8 mouse cellular contexts compared by ENCODE assay signal in genomic region chr4:132510352-132510798, GRCm38 (mm10). TPM values are rescaled to one million over a fixed set of nuclear protein-coding genes. Genes with fewer than 3 reads are reported as not detected.
DNase-seq lines count a peak whose midpoint lies in the region; ATAC-seq and TF ChIP-seq lines count a peak whose summit lies in the region.

Sesn2 (minus strand) TSS chr4:132510501.

- 0% methylated on average over 30 of the region's 32 CpGs for WGBS in hindbrain, postnatal 0 days

- H3K9ac ChIP-seq in hindbrain, postnatal 0 days (replicated peaks; ENCODE audit: low read length): peak within 1 kb of the TSS; percentile 70

- peak within 1 kb of the TSS; percentile 77 for H3K4me2 ChIP-seq in hindbrain, postnatal 0 days (ENCODE audit: low read depth, low read length)

- intact Hi-C loops in gastrocnemius, adult 2 months (cut with DNase I): loop anchor here (2.0 to 10.0 kb wide), 2 partner anchors 88 to 236 kb away; partner anchors contain the start of genes Phactr4 and Taf12
- intact Hi-C loops in left cerebral cortex, adult 2 months (cut with DNase I): loop anchor here (1.0 to 5.0 kb wide), 4 partner anchors 47 to 298 kb away; partner anchors contain the start of genes Med18, Rcc1 and Ythdf2

- peak; percentile 99 for DNase-seq in ZHBTc4 (ENCODE audit: low read depth, low spot score)
- peak; percentile 99 for DNase-seq in gastrocnemius, adult 2 months
- peak; percentile 100 for DNase-seq in hindbrain, postnatal 0 days (ENCODE audit: low spot score)
- DNase-seq in left cerebral cortex, adult 2 months (ENCODE audit: extremely low spot score in 1 of 2, low spot score in 2 of 2): peak; percentile 96
- DNase-seq in right cerebral cortex, adult 2 months (ENCODE audit: low spot score in 2 of 2): peak; percentile 97 to 98
- DNase-seq in urinary bladder, postnatal 14 days (ENCODE audit: low spot score): peak; percentile 98

- no peaks in the 10 kb centered on the region for H3K27me3 ChIP-seq in hindbrain, postnatal 0 days (ENCODE audit: insufficient read depth, low read length)

- peak; percentile 89 for ATAC-seq in common myeloid progenitor, adult 5-6 weeks (replicated peaks; ENCODE audit: low read depth, poor library complexity, severe bottlenecking)
- ATAC-seq in hindbrain, postnatal 0 days: peak; percentile 93
- ATAC-seq in megakaryocyte, adult 5-6 weeks (ENCODE audit: poor library complexity, severe bottlenecking): peak; percentile 92

- 0 out of 2 replicates have a peak, but pooled peaks cover 4% of the 10 kb centered on the region for H3K4me1 ChIP-seq in hindbrain, postnatal 0 days (ENCODE audit: insufficient read depth, low read length)

- peak within 1 kb of the TSS; percentile 98 for H3K4me3 ChIP-seq in gastrocnemius, adult 2 months
- peak within 1 kb of the TSS; percentile 91 for H3K4me3 ChIP-seq in hindbrain, postnatal 0 days (ENCODE audit: low read length)
- peak within 1 kb of the TSS; percentile 77 for H3K4me3 ChIP-seq in left cerebral cortex, adult 2 months

- peak within 1 kb of the TSS; percentile 91 for H3K27ac ChIP-seq in gastrocnemius, adult 2 months
- peak within 1 kb of the TSS; percentile 81 for H3K27ac ChIP-seq in hindbrain, postnatal 0 days
- peak within 1 kb of the TSS; percentile 56 for H3K27ac ChIP-seq in left cerebral cortex, adult 2 months

- H3K36me3 ChIP-seq in hindbrain, postnatal 0 days (ENCODE audit: insufficient read depth, low read length): no peaks in the 10 kb centered on the region

- TF ChIP-seq CTCF in gastrocnemius, adult 2 months (IDR thresholded peaks at IDR 0.05): 0 out of 2 replicates have a peak, but pooled peaks have one; percentile 1
- no peak for TF ChIP-seq CTCF in hindbrain, postnatal 0 days (IDR thresholded peaks at IDR 0.05; ENCODE audit: low read depth)
- no peak; the same call in 1 of the 2 replicates for TF ChIP-seq CTCF in left cerebral cortex, adult 2 months (IDR thresholded peaks at IDR 0.05)

- H3K9me3 ChIP-seq in hindbrain, postnatal 0 days (ENCODE audit: low read length): no peaks in the 10 kb centered on the region

RNA-seq across cellular contexts. Expression of gene Sesn2, which starts in this region (rescaled TPM):
- 1.6 and 3.2 TPM in 2 replicates for total RNA-seq in common myeloid progenitor, adult 5-6 weeks (2017)
- total RNA-seq in gastrocnemius, adult 2 months (2021): 1 to 10 TPM; 1.5 to 2.1 TPM
- 22.8 and 25.7 TPM in 2 replicates for total RNA-seq in hindbrain, postnatal 0 days (2014; rRNA removed)
- 18.3 and 19.9 TPM in 2 replicates for polyA plus RNA-seq in hindbrain, postnatal 0 days (2015; fragmentation: Nextera tagmentation; extraction: Ambion mirVana)
- 10 to 100 TPM; 10.4 to 10.7 TPM for total RNA-seq in left cerebral cortex, adult 2 months (2021)
- 7.4 TPM in 2 replicates for total RNA-seq in megakaryocyte, adult 5-6 weeks (2015)
- total RNA-seq in megakaryocyte, adult 5-6 weeks (2017): 5.2 and 5.6 TPM in 2 replicates

Comparison
In these comparisons a context has a peak if more than half of its experiments do, and no peak if none do; other contexts are left out.
1. Peak in every context shown above with its lines: DNase-seq, ATAC-seq, H3K4me3 ChIP-seq and H3K27ac ChIP-seq.